Mouse (Mus musculus): ENCODE data around the gene Npnt.

The Npnt gene

GRCm38 (mm10) chr3:132855458-132856212, 94.5 kb downstream of the Npnt start:
- no peak for DNase-seq (ENCODE audit: low spot score in 2 of 2)

GRCm38 (mm10) chr3:132854271-132854670, 95.8 kb downstream of the Npnt start:
- no peak for DNase-seq (ENCODE audit: low spot score in 2 of 2)

- DNase-seq (ENCODE audit: low spot score in 2 of 2): no peak
These were observed 98.0 kb downstream of the Npnt start for GRCm38 (mm10) chr3:132851841-132852728.

GRCm38 (mm10) chr3:132851417-132851816, 98.7 kb downstream of the Npnt start:
- no peak for DNase-seq (ENCODE audit: low spot score in 2 of 2)

GRCm38 (mm10) chr3:132850431-132850830, 99.7 kb downstream of the Npnt start:
- DNase-seq (ENCODE audit: low spot score in 2 of 2): no peak

- DNase-seq (ENCODE audit: low spot score in 2 of 2): no peak
These were observed 100.4 kb downstream of the Npnt start for GRCm38 (mm10) chr3:132849669-132850068.

GRCm38 (mm10) chr3:132842676-132843075, 107.4 kb downstream of the Npnt start:
- DNase-seq (ENCODE audit: low spot score in 2 of 2): no peak

- no peak for DNase-seq (ENCODE audit: low spot score in 2 of 2)
These were observed 110.6 kb downstream of the Npnt start for GRCm38 (mm10) chr3:132839516-132839915.

GRCm38 (mm10) chr3:132838656-132839417, 111.3 kb downstream of the Npnt start:
- DNase-seq (ENCODE audit: low spot score in 2 of 2): no peak

- DNase-seq (ENCODE audit: low spot score in 2 of 2): no peak
These were observed 113.0 kb downstream of the Npnt start for GRCm38 (mm10) chr3:132837134-132837533.

- DNase-seq (ENCODE audit: low spot score in 2 of 2): no peak
These were observed 114.8 kb downstream of the Npnt start for GRCm38 (mm10) chr3:132835118-132835794.
